Mouse (Mus musculus) heart, postnatal 14 days (tissue): ENCODE results near the gene Prn. TPM values are rescaled to one million over a fixed set of nuclear protein-coding genes. Genes with fewer than 3 reads are reported as not detected.

Source experiments
- DNase-seq, 2 experiments: peaks; one replicate each; pipeline ENCODE4 v3.0.0; 2021 to 2022
- intact Hi-C: fragments of 180-260 bp; cut with DNase I; formaldehyde crosslinking; loops from one replicate; pipeline ENCODE4 v1.15.1; 2025
- total RNA-seq, 2 experiments: library from RNA; stranded (reverse); gene quantifications; 2 replicates each; pipeline ENCODE4 v1.2.3; 2021

Prn gene
- total RNA-seq, 2 experiments from 2014 or later, result 0.71 to 2.8 TPM

DNA sequence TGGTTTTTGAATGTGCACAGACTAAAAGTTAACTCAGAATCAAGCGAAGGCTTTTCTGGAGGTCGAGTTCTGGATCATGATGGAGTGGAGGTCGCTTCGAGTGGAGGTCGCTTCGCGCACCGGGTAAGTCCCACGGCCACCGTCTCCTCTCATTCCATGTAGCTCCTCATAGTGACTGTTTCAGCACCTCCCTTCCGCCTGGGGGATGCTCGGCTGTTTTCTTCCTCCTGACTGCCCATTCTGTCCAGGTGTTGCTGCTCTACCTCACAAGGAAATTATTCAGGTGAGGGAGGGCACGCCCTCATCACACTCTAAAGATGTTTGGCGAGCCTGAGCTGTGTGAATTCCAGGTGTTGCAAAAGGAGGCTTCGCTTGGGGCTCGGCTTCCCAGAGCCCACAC is 36.6 kb downstream of the Prn start:
- no peak for DNase-seq
- intact Hi-C loops, result no loop called here

- DNase-seq, result no peak
Measured at GRCm38 (mm10) chr2:131948156-131948555, 38.4 kb downstream of the Prn start.

DNA sequence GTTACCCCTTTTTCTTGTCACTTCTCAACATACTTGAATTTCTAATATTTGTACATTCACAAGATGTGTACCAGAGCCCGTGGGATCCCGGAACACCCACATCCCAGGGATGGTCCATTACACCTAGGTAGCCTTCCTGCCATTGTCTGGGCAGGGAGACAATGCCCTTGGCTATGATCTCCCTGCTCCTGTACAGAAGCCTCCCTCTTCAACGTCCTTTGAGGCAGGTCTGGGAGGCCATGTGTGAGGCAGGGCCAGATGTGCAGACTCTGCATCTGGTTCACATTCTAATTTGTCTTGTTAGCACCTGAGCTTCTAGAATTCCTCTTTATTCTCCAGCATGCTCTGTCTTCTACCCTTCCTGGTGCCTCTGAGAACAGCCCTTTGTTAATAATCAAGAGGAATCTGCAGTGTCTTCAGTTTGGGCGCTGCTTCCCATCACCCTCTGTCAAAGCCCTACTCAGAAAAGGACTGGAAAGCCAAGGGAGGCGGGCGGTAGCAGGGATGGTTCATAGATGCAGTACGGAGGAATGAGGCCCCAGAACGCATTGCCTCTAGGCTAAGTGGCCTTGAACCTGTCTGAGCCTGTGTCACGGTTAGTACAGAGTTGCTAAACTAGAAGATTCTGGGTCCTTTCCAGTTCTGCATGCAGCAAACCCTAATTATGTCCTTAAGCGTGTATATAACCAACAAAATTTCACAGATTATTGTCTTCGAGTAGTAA is 39.3 kb downstream of the Prn start:
- intact Hi-C loops, result loop anchor here (2.0 kb wide), 1 partner anchor 128 kb away; no protein-coding TSS in a partner anchor
- no peak for DNase-seq

More at GRCm38 (mm10) chr2:131948156-131948555, 38.4 kb downstream of the Prn start:
- intact Hi-C loops, result loop anchor here (2.0 kb wide), 1 partner anchor 127 kb away; no protein-coding TSS in a partner anchor

DNA sequence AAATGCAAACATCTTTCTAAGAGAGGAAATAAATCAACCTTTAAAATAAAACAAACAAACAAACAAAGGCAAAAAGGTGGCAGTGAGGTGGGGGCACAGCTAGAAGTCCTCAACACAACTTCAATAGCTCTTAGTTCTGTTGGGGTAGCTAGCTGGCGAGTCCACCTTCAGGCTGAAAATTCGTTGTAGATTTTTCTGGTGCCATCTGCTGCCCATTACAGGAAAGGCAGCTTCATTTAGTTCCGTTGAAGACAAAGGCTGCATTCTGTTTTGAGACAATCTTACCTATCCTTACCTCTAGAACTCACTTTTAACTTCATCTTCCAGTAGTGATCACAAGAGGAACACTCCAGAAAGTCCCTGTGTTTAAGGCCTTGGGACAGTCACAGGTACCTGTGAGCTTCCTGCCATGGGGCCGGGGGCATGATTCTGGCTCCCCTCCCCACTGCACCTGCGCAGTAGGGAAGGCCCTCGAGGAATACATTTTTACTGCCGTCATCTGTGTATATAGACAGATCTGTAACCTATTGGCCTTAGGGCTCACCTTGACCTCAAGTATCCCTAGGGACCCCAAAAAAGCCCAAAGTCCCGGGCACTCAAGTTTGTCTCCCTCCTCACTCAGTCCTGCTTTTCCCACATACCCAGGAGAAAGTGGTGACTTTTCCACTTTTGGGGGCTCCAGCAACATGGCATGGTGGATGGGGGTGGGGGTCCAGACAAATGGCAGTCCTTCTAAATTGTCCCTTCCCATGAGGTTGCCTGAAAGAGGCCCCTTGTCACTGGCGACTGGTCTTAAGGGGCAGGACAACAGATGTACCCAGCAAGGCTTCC is 40.2 kb downstream of the Prn start:
- peak; percentile 53 to 70 for DNase-seq
- intact Hi-C loops, result loop anchor here (2.0 to 5.0 kb wide), 2 partner anchors 129 to 388 kb away; partner anchors contain the start of gene Adra1d

GRCm38 (mm10) chr2:131950598-131951095 is 40.9 kb downstream of the Prn start, which contains the start of gene Prnd:
Gene Prnd (plus strand): TSS chr2:131950861.
- intact Hi-C loops, result loop anchor here (5.0 kb wide), 1 partner anchor 388 kb away; the partner anchor contains the start of gene Adra1d
- peak in 1 of 2 experiments; percentile 35 for DNase-seq

DNA sequence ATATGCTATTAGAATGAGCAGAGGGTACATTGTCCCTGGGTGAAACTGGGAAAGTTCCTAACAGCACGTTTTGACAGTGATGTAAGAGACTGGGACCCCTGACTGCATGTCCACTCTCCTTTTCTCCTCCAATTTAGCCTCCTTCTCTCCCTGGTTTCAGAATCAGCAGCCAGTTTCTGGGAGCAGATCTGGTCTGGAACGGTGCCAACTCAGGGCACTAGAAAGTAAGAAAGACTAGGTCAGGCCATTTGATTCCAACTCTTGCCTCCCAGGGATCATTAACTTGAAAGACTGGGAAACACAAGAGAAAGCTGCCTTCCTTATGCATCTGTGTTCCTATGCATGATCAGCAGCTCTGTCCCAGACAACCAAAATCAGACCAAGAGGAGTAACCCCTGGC is 42.7 kb downstream of the Prn start:
- intact Hi-C loops, result loop anchor here (5.0 kb wide), 1 partner anchor 390 kb away; the partner anchor contains the start of gene Adra1d

DNA sequence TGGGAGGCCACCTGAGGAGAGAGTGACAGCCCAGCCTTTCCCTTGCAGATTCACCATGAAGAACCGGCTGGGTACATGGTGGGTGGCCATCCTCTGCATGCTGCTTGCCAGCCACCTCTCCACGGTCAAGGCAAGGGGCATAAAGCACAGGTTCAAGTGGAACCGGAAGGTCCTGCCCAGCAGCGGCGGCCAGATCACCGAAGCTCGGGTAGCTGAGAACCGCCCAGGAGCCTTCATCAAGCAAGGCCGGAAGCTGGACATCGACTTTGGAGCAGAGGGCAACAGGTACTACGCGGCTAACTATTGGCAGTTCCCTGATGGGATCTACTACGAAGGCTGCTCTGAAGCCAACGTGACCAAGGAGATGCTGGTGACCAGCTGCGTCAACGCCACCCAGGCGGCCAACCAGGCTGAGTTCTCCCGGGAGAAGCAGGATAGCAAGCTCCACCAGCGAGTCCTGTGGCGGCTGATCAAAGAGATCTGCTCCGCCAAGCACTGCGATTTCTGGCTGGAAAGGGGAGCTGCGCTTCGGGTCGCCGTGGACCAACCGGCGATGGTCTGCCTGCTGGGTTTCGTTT is 43.3 kb downstream of the Prn start:
- intact Hi-C loops, result loop anchor here (5.0 kb wide), 1 partner anchor 391 kb away; the partner anchor contains the start of gene Adra1d
- peak in 1 of 2 experiments; percentile 27 for DNase-seq

More for the DNA sequence above, 42.7 kb downstream of the Prn start:
- DNase-seq, result no peak

GRCm38 (mm10) chr2:131953711-131954110 is 44.0 kb downstream of the Prn start:
- intact Hi-C loops, result loop anchor here (5.0 kb wide), 1 partner anchor 391 kb away; the partner anchor contains the start of gene Adra1d
- DNase-seq, result no peak

GRCm38 (mm10) chr2:131954835-131955234 is 45.1 kb downstream of the Prn start:
- peak in 1 of 2 experiments; percentile 50 for DNase-seq
- intact Hi-C loops, result loop anchor here (5.0 kb wide), 1 partner anchor 393 kb away; the partner anchor contains the start of gene Adra1d

GRCm38 (mm10) chr2:131955264-131955663 is 45.5 kb downstream of the Prn start:
- peak; percentile 35 to 43 for DNase-seq
- intact Hi-C loops, result no loop called here

GRCm38 (mm10) chr2:131956336-131957256 is 46.8 kb downstream of the Prn start:
- no peak for DNase-seq
- intact Hi-C loops, result no loop called here

- DNase-seq, result peak; percentile 34 to 48
- intact Hi-C loops, result loop anchor here (2.0 kb wide), 1 partner anchor 21 kb away; no protein-coding TSS in a partner anchor
Measured at GRCm38 (mm10) chr2:131957731-131958222, 48.0 kb downstream of the Prn start.

- no peak for DNase-seq
- intact Hi-C loops, result no loop called here
Measured at GRCm38 (mm10) chr2:131961671-131962070, 51.9 kb downstream of the Prn start.

GRCm38 (mm10) chr2:131970597-131970996 is 60.8 kb downstream of the Prn start:
- intact Hi-C loops, result no loop called here
- DNase-seq, result no peak

DNA sequence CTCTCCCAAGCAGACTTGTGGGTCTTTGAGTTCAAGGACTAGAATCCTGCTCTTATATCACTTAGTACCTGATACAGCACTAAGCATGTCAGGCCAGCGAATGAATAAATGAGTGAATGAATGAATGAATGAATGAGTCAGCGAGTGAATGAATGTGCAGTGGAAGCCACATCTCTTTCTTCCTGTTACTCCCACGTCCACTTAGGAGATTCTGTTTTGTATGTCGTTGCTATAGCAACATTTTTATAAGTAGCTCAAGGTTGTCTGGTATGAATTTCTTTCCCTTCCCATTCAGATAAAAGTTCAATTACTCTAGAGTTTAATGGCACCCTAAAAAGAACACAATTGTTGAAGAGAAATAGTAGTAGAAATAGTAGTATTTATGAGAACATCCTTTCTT is 61.3 kb downstream of the Prn start:
- intact Hi-C loops, result no loop called here
- no peak for DNase-seq

- intact Hi-C loops, result no loop called here
- DNase-seq, result no peak
Measured at GRCm38 (mm10) chr2:131976663-131977062, 66.9 kb downstream of the Prn start.

DNA sequence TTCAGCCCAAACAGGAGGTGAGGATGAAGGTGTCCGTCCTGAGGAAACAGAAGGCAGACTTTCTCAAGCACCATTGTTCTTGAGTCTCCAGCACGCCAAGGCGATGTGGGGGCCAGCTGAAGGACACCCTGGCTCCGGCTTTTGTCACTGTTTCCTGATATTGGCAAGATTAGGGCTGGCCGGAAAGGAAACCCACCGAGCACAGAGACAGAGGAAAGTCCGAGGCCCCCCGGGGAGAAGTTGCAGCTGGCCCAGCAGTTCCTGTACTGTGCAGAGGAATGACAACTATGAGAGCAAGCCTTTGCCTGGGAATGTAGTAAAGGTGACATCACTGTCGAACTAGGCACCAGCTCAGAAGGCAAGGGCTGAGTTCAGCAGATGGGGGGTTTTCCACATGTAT is 71.1 kb downstream of the Prn start:
- intact Hi-C loops, result loop anchor here (10.0 kb wide), 1 partner anchor 504 kb away; no protein-coding TSS in a partner anchor
- DNase-seq, result peak; percentile 50 to 53

DNA sequence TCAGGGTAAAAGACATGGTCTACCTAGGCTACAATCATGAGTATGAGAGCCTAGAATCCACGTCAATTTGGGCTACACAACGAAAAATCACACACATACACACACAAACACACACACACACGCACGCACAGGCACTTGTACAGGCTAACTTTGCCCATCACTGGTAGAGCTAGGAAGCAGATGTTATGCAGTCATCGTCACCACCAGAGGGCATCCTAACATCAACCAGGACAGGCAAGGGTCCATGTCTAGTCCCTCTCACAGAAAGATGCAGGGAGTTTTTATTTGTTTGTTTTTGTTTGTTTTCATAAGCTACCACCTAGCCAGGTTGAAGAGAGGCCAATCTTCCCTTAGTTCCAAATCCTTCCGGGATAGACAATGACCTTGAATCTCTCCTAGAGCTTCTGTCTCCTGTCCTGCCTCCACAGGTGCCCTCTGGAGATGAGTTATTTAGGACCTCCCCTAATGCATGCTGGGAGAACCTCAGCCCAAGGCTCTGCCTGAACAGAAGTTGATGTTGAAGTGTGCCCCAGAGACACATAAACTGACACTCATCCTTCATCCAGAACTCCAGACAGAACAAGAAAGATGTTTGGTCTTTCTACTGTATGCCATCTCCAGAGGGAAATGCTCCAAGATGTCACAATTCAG is 72.9 kb downstream of the Prn start:
- peak; percentile 62 to 79 for DNase-seq
- intact Hi-C loops, result loop anchor here (1.0 to 10.0 kb wide), 5 partner anchors 46 to 502 kb away; no protein-coding TSS in a partner anchor
